Mouse (Mus musculus): Measurements from ENCODE around the gene Ncoa7. TPM values are rescaled to one million over a fixed set of nuclear protein-coding genes. Genes with fewer than 3 reads are reported as not detected.

Gene Ncoa7
- polyA plus RNA-seq, 1 experiment = 65.5 TPM

DNA sequence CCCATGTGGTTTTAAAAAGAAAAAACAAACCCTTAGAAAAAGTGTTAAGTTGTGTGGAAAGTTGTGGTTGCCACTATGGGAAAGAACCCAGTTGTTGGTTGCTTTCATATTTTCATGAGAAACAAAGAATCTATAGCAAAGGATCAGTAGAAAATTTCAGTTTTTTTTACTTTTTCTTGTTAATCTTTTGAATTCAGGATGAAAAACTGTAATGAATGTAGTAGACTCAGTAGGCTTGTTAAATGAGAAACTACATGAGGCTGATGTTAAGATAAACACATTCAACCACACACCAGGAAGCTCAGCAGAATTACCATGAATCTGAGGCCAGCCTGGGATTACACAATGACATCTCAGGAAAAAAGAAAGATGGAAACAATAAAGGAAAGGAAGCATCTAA is 87.0 kb downstream of the Ncoa7 start:
- Histone ChIP-seq H3K27ac (ENCODE audit: insufficient read depth, low read length) (no peak overlapping the region), H3K4me1 (ENCODE audit: control insufficient read depth, insufficient read depth, low read length) (peaks cover 2% of the 10 kb centered on the region; the same call in 1 of the 2 replicates), H3K4me3 (replicated peaks; ENCODE audit: insufficient read depth, low read depth, low read length) (no peak overlapping the region), H3K27me3 (ENCODE audit: control insufficient read depth, insufficient read depth, low read length) (no peaks in the 10 kb centered on the region)
- no peak for DNase-seq
- no peak for TF ChIP-seq CTCF (IDR thresholded peaks at IDR 0.05; ENCODE audit: borderline replicate concordance, insufficient read depth, low read depth, low read length)
- TF ChIP-seq POLR2A (IDR thresholded peaks at IDR 0.05; ENCODE audit: borderline replicate concordance, insufficient read depth, low read length) = no peak

GRCm38 (mm10) chr10:30712540-30712939 is 90.6 kb downstream of the Ncoa7 start:
- no peaks in the 10 kb centered on the region for H3K27me3 ChIP-seq (ENCODE audit: control insufficient read depth, insufficient read depth, low read length)
- no peak for DNase-seq
- H3K4me1 ChIP-seq (ENCODE audit: control insufficient read depth, insufficient read depth, low read length) = peaks cover 4% of the 10 kb centered on the region
- TF ChIP-seq POLR2A (IDR thresholded peaks at IDR 0.05; ENCODE audit: borderline replicate concordance, insufficient read depth, low read length) (no peak), CTCF (IDR thresholded peaks at IDR 0.05; ENCODE audit: borderline replicate concordance, insufficient read depth, low read depth, low read length) (no peak)
- 90% methylated on average over 1 of the region's 1 CpGs for WGBS
- H3K4me3 ChIP-seq (replicated peaks; ENCODE audit: insufficient read depth, low read depth, low read length) = no peak overlapping the region
- H3K27ac ChIP-seq (ENCODE audit: insufficient read depth, low read length) = no peak overlapping the region

DNA sequence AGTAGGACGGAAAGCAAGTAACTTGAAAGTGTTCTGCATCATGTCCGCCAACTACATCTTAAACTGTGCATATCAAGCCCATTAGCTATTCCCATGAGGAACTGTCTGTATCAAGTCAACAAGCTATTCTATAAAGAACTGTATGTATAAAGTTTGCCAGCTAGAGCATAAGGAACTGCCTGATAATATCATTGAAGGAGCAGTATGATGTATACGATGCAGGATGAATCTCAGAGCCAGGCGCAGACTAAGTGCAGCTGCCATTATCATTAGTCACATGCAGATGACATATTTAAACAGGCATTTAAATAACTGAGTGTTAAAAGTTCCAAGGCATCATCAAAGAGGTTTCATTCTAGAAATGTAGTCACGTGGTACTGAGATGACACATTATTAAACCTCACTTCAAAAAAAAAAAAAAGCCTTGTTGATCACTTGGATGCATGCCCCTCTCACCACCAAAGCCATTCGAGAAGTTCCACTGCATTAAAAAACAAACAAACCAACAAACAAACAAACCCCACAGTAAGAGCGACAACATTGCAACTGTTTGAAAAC is 93.2 kb downstream of the Ncoa7 start:
- H3K27me3 ChIP-seq (ENCODE audit: control insufficient read depth, insufficient read depth, low read length) = no peaks in the 10 kb centered on the region
- no peak overlapping the region for H3K4me3 ChIP-seq (replicated peaks; ENCODE audit: insufficient read depth, low read depth, low read length)
- WGBS = 69% methylated on average over 7 of the region's 7 CpGs
- H3K4me1 ChIP-seq (ENCODE audit: control insufficient read depth, insufficient read depth, low read length) = peaks cover 4% of the 10 kb centered on the region
- no peak for DNase-seq
- H3K27ac ChIP-seq (ENCODE audit: insufficient read depth, low read length) = no peak overlapping the region
- TF ChIP-seq CTCF (IDR thresholded peaks at IDR 0.05; ENCODE audit: borderline replicate concordance, insufficient read depth, low read depth, low read length) (no peak), POLR2A (IDR thresholded peaks at IDR 0.05; ENCODE audit: borderline replicate concordance, insufficient read depth, low read length) (no peak)

DNA sequence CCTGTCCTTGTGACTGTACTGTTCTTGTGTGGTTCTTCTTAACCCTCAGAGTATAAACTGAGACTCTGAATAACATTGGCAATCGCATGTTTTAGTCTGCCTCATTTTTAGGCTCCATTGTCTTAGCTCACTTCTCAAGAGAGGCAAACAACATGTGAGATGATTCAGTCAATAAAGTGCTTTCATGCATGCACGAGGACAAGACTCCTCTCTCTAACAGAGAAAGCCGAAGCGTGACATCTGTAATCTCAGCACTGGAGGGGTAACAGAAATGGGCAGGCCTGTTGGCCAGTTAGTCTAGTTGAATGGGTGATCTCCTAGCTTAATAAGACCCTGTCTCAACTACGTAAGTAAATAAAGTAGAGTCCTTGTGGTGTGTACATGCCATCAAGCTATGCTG is 95.1 kb downstream of the Ncoa7 start:
- Histone ChIP-seq H3K27ac (ENCODE audit: insufficient read depth, low read length) (no peak overlapping the region), H3K4me1 (ENCODE audit: control insufficient read depth, insufficient read depth, low read length) (peaks cover 4% of the 10 kb centered on the region), H3K4me3 (replicated peaks; ENCODE audit: insufficient read depth, low read depth, low read length) (no peak overlapping the region), H3K27me3 (ENCODE audit: control insufficient read depth, insufficient read depth, low read length) (no peaks in the 10 kb centered on the region)
- WGBS = 73% methylated on average over 5 of the region's 5 CpGs
- no peak for TF ChIP-seq CTCF (IDR thresholded peaks at IDR 0.05; ENCODE audit: borderline replicate concordance, insufficient read depth, low read depth, low read length)
- TF ChIP-seq POLR2A (IDR thresholded peaks at IDR 0.05; ENCODE audit: borderline replicate concordance, insufficient read depth, low read length) = no peak
- no peak for DNase-seq

DNA sequence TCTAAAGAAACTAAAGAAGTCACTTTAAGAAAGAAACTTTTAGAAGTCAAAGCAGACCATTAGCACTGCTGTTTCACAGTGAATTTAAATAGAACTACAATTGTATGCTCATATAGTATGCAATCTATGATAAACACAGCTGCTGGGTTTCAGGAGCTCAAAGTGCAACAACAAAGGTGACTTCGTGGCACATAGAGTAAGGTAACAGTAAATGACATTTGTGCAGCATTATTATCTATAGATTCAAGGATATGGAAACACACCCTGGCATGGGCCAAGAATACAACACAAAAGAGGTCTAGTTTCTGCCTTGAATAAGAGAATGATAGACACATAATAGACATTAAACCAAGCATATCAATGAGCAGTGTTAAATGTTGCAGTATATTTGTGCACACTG is 100.5 kb downstream of the Ncoa7 start:
- no peak overlapping the region for H3K27ac ChIP-seq (ENCODE audit: insufficient read depth, low read length)
- DNase-seq = no peak
- WGBS = 89% methylated on average over 1 of the region's 1 CpGs
- no peaks in the 10 kb centered on the region for H3K27me3 ChIP-seq (ENCODE audit: control insufficient read depth, insufficient read depth, low read length)
- no peaks in the 10 kb centered on the region for H3K4me1 ChIP-seq (ENCODE audit: control insufficient read depth, insufficient read depth, low read length)
- H3K4me3 ChIP-seq (replicated peaks; ENCODE audit: insufficient read depth, low read depth, low read length) = no peak overlapping the region
- no peak for TF ChIP-seq POLR2A (IDR thresholded peaks at IDR 0.05; ENCODE audit: borderline replicate concordance, insufficient read depth, low read length)
- no peak for TF ChIP-seq CTCF (IDR thresholded peaks at IDR 0.05; ENCODE audit: borderline replicate concordance, insufficient read depth, low read depth, low read length)

- no peak overlapping the region for H3K4me3 ChIP-seq (replicated peaks; ENCODE audit: insufficient read depth, low read depth, low read length)
- WGBS = 95% methylated on average over 3 of the region's 3 CpGs
- TF ChIP-seq CTCF (IDR thresholded peaks at IDR 0.05; ENCODE audit: borderline replicate concordance, insufficient read depth, low read depth, low read length) (no peak), POLR2A (IDR thresholded peaks at IDR 0.05; ENCODE audit: borderline replicate concordance, insufficient read depth, low read length) (no peak)
Measured at GRCm38 (mm10) chr10:30686862-30687261, 116.3 kb downstream of the Ncoa7 start.

GRCm38 (mm10) chr10:30683449-30683848 is 119.7 kb downstream of the Ncoa7 start:
- no peak overlapping the region for H3K27ac ChIP-seq (ENCODE audit: insufficient read depth, low read length)
- H3K4me1 ChIP-seq (ENCODE audit: control insufficient read depth, insufficient read depth, low read length) = no peaks in the 10 kb centered on the region; the same call in 1 of the 2 replicates
- 95% methylated on average over 4 of the region's 4 CpGs for WGBS
- no peak overlapping the region for H3K4me3 ChIP-seq (replicated peaks; ENCODE audit: insufficient read depth, low read depth, low read length)
- H3K27me3 ChIP-seq (ENCODE audit: control insufficient read depth, insufficient read depth, low read length) = no peaks in the 10 kb centered on the region
- TF ChIP-seq CTCF (IDR thresholded peaks at IDR 0.05; ENCODE audit: borderline replicate concordance, insufficient read depth, low read depth, low read length) = no peak
- TF ChIP-seq POLR2A (IDR thresholded peaks at IDR 0.05; ENCODE audit: borderline replicate concordance, insufficient read depth, low read length) = no peak
- no peak for DNase-seq

More at GRCm38 (mm10) chr10:30686862-30687261, 116.3 kb downstream of the Ncoa7 start:
- Histone ChIP-seq H3K27ac (ENCODE audit: insufficient read depth, low read length) (no peak overlapping the region), H3K4me1 (ENCODE audit: control insufficient read depth, insufficient read depth, low read length) (no peaks in the 10 kb centered on the region), H3K27me3 (ENCODE audit: control insufficient read depth, insufficient read depth, low read length) (no peaks in the 10 kb centered on the region)
- no peak for DNase-seq

DNA sequence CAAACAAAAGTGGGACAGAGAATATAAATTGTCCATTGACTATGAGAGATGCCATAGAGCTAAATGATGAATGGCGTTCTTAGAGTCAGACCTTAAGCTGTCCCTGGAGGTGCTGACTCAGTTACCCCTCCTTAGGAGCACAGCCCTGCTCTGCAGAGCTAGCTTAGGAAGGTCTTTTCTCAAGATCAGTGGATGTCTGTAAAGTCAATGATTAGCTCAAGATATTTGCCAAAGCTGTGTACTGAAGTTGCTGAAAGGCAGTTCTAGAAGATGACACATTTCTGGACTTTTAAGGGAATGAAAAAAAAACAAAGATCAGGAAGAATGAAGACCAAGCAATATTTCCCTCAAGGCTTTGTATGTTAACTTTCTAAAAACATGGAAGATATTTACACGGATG is 123.4 kb downstream of the Ncoa7 start:
- TF ChIP-seq CTCF (IDR thresholded peaks at IDR 0.05; ENCODE audit: borderline replicate concordance, insufficient read depth, low read depth, low read length) (no peak), POLR2A (IDR thresholded peaks at IDR 0.05; ENCODE audit: borderline replicate concordance, insufficient read depth, low read length) (no peak)
- no peak for DNase-seq
- no peaks in the 10 kb centered on the region; the same call in 1 of the 2 replicates for H3K4me1 ChIP-seq (ENCODE audit: control insufficient read depth, insufficient read depth, low read length)
- no peaks in the 10 kb centered on the region for H3K27me3 ChIP-seq (ENCODE audit: control insufficient read depth, insufficient read depth, low read length)
- H3K27ac ChIP-seq (ENCODE audit: insufficient read depth, low read length) = no peak overlapping the region
- no peak overlapping the region for H3K4me3 ChIP-seq (replicated peaks; ENCODE audit: insufficient read depth, low read depth, low read length)
- 96% methylated on average over 2 of the region's 2 CpGs for WGBS
